Mouse (Mus musculus): ENCODE results near the gene Garem2. TPM values are rescaled to one million over a fixed set of nuclear protein-coding genes. Genes with fewer than 3 reads are reported as not detected.
A peak's percentile ranks its signal among the peaks of the same experiment; 100 is the strongest.

Gene Garem2
- polyA plus RNA-seq, 2 experiments = 0.03 to 0.05 TPM

DNA sequence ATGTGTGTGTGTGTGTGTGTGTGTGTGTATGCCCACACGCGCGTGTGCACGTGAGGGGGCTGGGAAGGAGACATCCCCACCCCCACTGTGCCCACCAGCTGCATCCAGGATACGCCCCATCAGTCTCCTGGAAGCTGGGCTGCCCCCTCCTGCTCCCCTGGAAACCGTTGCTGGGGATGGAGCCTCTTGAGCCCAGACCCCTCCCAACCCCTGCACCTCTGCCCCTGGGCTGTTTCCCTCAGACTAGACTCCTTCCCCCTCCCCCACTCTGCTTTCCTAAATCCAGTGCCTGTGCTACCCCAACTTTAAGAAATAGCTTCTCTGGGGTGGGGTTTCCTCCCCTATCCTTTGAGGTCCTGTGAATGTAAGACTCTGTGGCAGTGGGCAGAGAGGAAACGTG, 2.2 kb downstream of the Garem2 start:
- no peaks in the 10 kb centered on the region for H3K36me3 ChIP-seq (replicated peaks; ENCODE audit: control insufficient read depth, insufficient read depth, low read depth)
- 13% methylated on average over 7 of the region's 7 CpGs for WGBS (ENCODE audit: insufficient replicate concordance)
- H3K4me1 ChIP-seq (replicated peaks; ENCODE audit: control insufficient read depth in 2 of 2, insufficient read depth in 2 of 2, low read length in 1 of 2) = peaks cover 0 to 6% of the 10 kb centered on the region in 2 experiments; a peak in 2 of 4 replicates
- DNase-seq (ENCODE audit: low read depth in 3 of 3, low spot score in 3 of 3) = no peak
- H3K27me3 ChIP-seq (ENCODE audit: control insufficient read depth, insufficient read depth, low read length) = peaks cover 74% of the 10 kb centered on the region
- no peak overlapping the region for H3K4me2 ChIP-seq (ENCODE audit: low read depth)
- TF ChIP-seq EP300 (IDR thresholded peaks at IDR 0.05; ENCODE audit: low read depth) = no peak
- no peak for TF ChIP-seq CTCF (IDR thresholded peaks at IDR 0.05; ENCODE audit: low read depth)
- no peak overlapping the region for H3K4me3 ChIP-seq (ENCODE audit: insufficient read depth in 1 of 2, low read depth in 2 of 2, low read length in 2 of 2)
- H3K27ac ChIP-seq = no peak overlapping the region
- no peak overlapping the region for H3K9ac ChIP-seq (replicated peaks)
- ATAC-seq (ENCODE audit: insufficient read depth) = no peak
- no peaks in the 10 kb centered on the region for H3K9me3 ChIP-seq (ENCODE audit: control insufficient read depth, low read length)

DNA sequence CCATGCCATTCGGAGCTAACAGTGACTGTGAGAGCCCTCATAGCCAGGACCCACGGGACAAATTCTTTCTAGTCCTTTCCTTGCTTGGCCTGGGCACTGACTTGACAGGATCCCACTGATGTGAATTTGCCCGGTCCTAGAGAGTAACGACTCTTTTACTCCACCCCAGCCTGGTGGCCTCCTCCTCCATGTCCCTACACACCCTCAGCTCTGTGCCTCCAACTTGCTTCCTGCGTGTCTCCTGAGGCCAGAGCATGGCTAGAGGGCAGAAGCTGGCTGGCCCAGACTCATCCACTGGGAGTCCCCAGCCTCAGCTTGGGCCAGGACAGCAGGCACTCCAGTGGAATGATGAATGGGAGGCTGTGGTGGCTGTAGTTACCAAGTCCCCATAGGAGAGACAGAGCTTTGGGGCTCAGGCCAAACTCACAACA, 2.7 kb downstream of the Garem2 start:
- H3K4me2 ChIP-seq (ENCODE audit: low read depth) = no peak overlapping the region
- peaks cover 79% of the 10 kb centered on the region for H3K27me3 ChIP-seq (ENCODE audit: control insufficient read depth, insufficient read depth, low read length)
- DNase-seq (ENCODE audit: low read depth in 3 of 3, low spot score in 3 of 3) (no peak), ATAC-seq (ENCODE audit: insufficient read depth) (no peak)
- peaks cover 0 to 6% of the 10 kb centered on the region in 2 experiments; a peak in 2 of 4 replicates for H3K4me1 ChIP-seq (replicated peaks; ENCODE audit: control insufficient read depth in 2 of 2, insufficient read depth in 2 of 2, low read length in 1 of 2)
- H3K36me3 ChIP-seq (replicated peaks; ENCODE audit: control insufficient read depth, insufficient read depth, low read depth) = no peaks in the 10 kb centered on the region
- H3K27ac ChIP-seq = no peak overlapping the region
- no peak overlapping the region for H3K4me3 ChIP-seq (ENCODE audit: insufficient read depth in 1 of 2, low read depth in 2 of 2, low read length in 2 of 2)
- no peaks in the 10 kb centered on the region for H3K9me3 ChIP-seq (ENCODE audit: control insufficient read depth, low read length)
- H3K9ac ChIP-seq (replicated peaks) = no peak overlapping the region
- TF ChIP-seq EP300 (IDR thresholded peaks at IDR 0.05; ENCODE audit: low read depth) (no peak), CTCF (IDR thresholded peaks at IDR 0.05; ENCODE audit: low read depth) (no peak)
- WGBS (ENCODE audit: insufficient replicate concordance) = 18% methylated on average over 5 of the region's 5 CpGs

GRCm38 (mm10) chr5:30108233-30108632, 3.3 kb downstream of the Garem2 start:
- Histone ChIP-seq H3K36me3 (replicated peaks; ENCODE audit: control insufficient read depth, insufficient read depth, low read depth) (no peaks in the 10 kb centered on the region), H3K9me3 (ENCODE audit: control insufficient read depth, low read length) (no peaks in the 10 kb centered on the region), H3K27ac (no peak overlapping the region), H3K9ac (replicated peaks) (no peak overlapping the region), H3K27me3 (ENCODE audit: control insufficient read depth, insufficient read depth, low read length) (peaks cover 84% of the 10 kb centered on the region), H3K4me3 (ENCODE audit: insufficient read depth in 1 of 2, low read depth in 2 of 2, low read length in 2 of 2) (no peak overlapping the region), H3K4me2 (ENCODE audit: low read depth) (no peak overlapping the region), H3K4me1 (replicated peaks; ENCODE audit: control insufficient read depth in 2 of 2, insufficient read depth in 2 of 2, low read length in 1 of 2) (peaks cover 0 to 6% of the 10 kb centered on the region in 2 experiments; a peak in 2 of 4 replicates)
- 67% methylated on average over 6 of the region's 6 CpGs for WGBS (ENCODE audit: insufficient replicate concordance)
- ATAC-seq (ENCODE audit: insufficient read depth) (no peak), DNase-seq (ENCODE audit: low read depth in 3 of 3, low spot score in 3 of 3) (no peak)
- TF ChIP-seq CTCF (IDR thresholded peaks at IDR 0.05; ENCODE audit: low read depth) (no peak), EP300 (IDR thresholded peaks at IDR 0.05; ENCODE audit: low read depth) (no peak)

- no peak overlapping the region for H3K9ac ChIP-seq (replicated peaks)
- H3K36me3 ChIP-seq (replicated peaks; ENCODE audit: control insufficient read depth, insufficient read depth, low read depth) = no peaks in the 10 kb centered on the region
- no peaks in the 10 kb centered on the region for H3K9me3 ChIP-seq (ENCODE audit: control insufficient read depth, low read length)
- WGBS (ENCODE audit: insufficient replicate concordance) = 53% methylated on average over 2 of the region's 2 CpGs
- no peak overlapping the region for H3K4me3 ChIP-seq (ENCODE audit: insufficient read depth in 1 of 2, low read depth in 2 of 2, low read length in 2 of 2)
- no peak for DNase-seq (ENCODE audit: low read depth in 3 of 3, low spot score in 3 of 3)
- TF ChIP-seq EP300 (IDR thresholded peaks at IDR 0.05; ENCODE audit: low read depth) = no peak
- no peak for TF ChIP-seq CTCF (IDR thresholded peaks at IDR 0.05; ENCODE audit: low read depth)
- no peak overlapping the region for H3K4me2 ChIP-seq (ENCODE audit: low read depth)
- H3K27ac ChIP-seq = no peak overlapping the region
- H3K4me1 ChIP-seq (replicated peaks; ENCODE audit: control insufficient read depth in 2 of 2, insufficient read depth in 2 of 2, low read length in 1 of 2) = peaks cover 0 to 6% of the 10 kb centered on the region in 2 experiments; a peak in 2 of 4 replicates
- H3K27me3 ChIP-seq (ENCODE audit: control insufficient read depth, insufficient read depth, low read length) = peaks cover 84% of the 10 kb centered on the region
- no peak for ATAC-seq (ENCODE audit: insufficient read depth)
These were observed 4.9 kb downstream of the Garem2 start for GRCm38 (mm10) chr5:30109899-30110298.

- Histone ChIP-seq H3K4me2 (ENCODE audit: low read depth) (peak overlapping the region; percentile 30), H3K27me3 (ENCODE audit: control insufficient read depth, insufficient read depth, low read length) (peaks cover 81% of the 10 kb centered on the region), H3K9ac (replicated peaks) (no peak overlapping the region), H3K36me3 (replicated peaks; ENCODE audit: control insufficient read depth, insufficient read depth, low read depth) (no peaks in the 10 kb centered on the region), H3K9me3 (ENCODE audit: control insufficient read depth, low read length) (no peaks in the 10 kb centered on the region), H3K4me1 (replicated peaks; ENCODE audit: control insufficient read depth in 2 of 2, insufficient read depth in 2 of 2, low read length in 1 of 2) (peaks cover 0 to 6% of the 10 kb centered on the region in 2 experiments; a peak in 2 of 4 replicates), H3K4me3 (ENCODE audit: insufficient read depth in 1 of 2, low read depth in 2 of 2, low read length in 2 of 2) (no peak overlapping the region), H3K27ac (no peak overlapping the region)
- 17% methylated on average over 22 of the region's 22 CpGs for WGBS (ENCODE audit: insufficient replicate concordance)
- TF ChIP-seq CTCF (IDR thresholded peaks at IDR 0.05; ENCODE audit: low read depth) = no peak
- ATAC-seq (ENCODE audit: insufficient read depth) = no peak
- no peak for DNase-seq (ENCODE audit: low read depth in 3 of 3, low spot score in 3 of 3)
These were observed 5.6 kb downstream of the Garem2 start for GRCm38 (mm10) chr5:30110371-30111060.
